Mouse (Mus musculus) heart, adult 11 months (tissue): Measurements from ENCODE around the gene Clec16a.

Experiments used
- DNase-seq: peaks from one replicate; pipeline ENCODE4 v3.0.0; 2022

Gene Clec16a

GRCm38 (mm10) chr16:10771769-10772510 is 226.8 kb downstream of the Clec16a start:
- no peak for DNase-seq

GRCm38 (mm10) chr16:10773543-10773942 is 228.4 kb downstream of the Clec16a start:
- DNase-seq: no peak

GRCm38 (mm10) chr16:10774726-10775125 is 229.6 kb downstream of the Clec16a start:
- DNase-seq: no peak

- DNase-seq: no peak
These were observed 231.2 kb downstream of the Clec16a start for GRCm38 (mm10) chr16:10776322-10776721.

- no peak for DNase-seq
These were observed 232.5 kb downstream of the Clec16a start for GRCm38 (mm10) chr16:10777579-10778160.

GRCm38 (mm10) chr16:10780631-10781120 is 235.5 kb downstream of the Clec16a start:
- DNase-seq: peak; percentile 86

GRCm38 (mm10) chr16:10781862-10782371 is 236.8 kb downstream of the Clec16a start:
- DNase-seq: no peak

GRCm38 (mm10) chr16:10782377-10783151 is 237.4 kb downstream of the Clec16a start:
- peak; percentile 92 for DNase-seq

GRCm38 (mm10) chr16:10783152-10783434 is 238.0 kb downstream of the Clec16a start:
- DNase-seq: peak; percentile 93

- no peak for DNase-seq
These were observed 238.3 kb downstream of the Clec16a start for GRCm38 (mm10) chr16:10783451-10783850.

GRCm38 (mm10) chr16:10783883-10784792 is 239.0 kb downstream of the Clec16a start:
- peak; percentile 94 for DNase-seq

GRCm38 (mm10) chr16:10784793-10785370 is 239.7 kb downstream of the Clec16a start:
- DNase-seq: peak; percentile 99

- peak; percentile 100 for DNase-seq
These were observed 240.5 kb downstream of the Clec16a start, which contains the start of gene Socs1 for GRCm38 (mm10) chr16:10785371-10786231. Gene Socs1, minus strand, starts transcription at chr16:10785536.

- peak; percentile 98 for DNase-seq
These were observed 241.1 kb downstream of the Clec16a start for GRCm38 (mm10) chr16:10786288-10786687.

- peak; percentile 95 for DNase-seq
These were observed 241.8 kb downstream of the Clec16a start for GRCm38 (mm10) chr16:10786782-10787547.

GRCm38 (mm10) chr16:10787548-10788058 is 242.5 kb downstream of the Clec16a start:
- peak; percentile 91 for DNase-seq

GRCm38 (mm10) chr16:10788271-10788670 is 243.1 kb downstream of the Clec16a start, which contains the start of gene Tnp2:
Gene Tnp2, minus strand, starts transcription at chr16:10788660.
- DNase-seq: peak; percentile 90

GRCm38 (mm10) chr16:10788866-10789265 is 243.7 kb downstream of the Clec16a start:
- no peak for DNase-seq

GRCm38 (mm10) chr16:10790702-10791101 is 245.6 kb downstream of the Clec16a start, which contains the start of gene Prm3:
Gene Prm3, minus strand, starts transcription at chr16:10790914.
- DNase-seq: no peak
